Mouse (Mus musculus) spleen, adult 18-20 months (tissue): ENCODE results near the gene Timm8a2.

Source experiments
- DNase-seq, 2 experiments: peaks; one replicate each; pipeline ENCODE4 v3.0.0; 2022; ENCODE audit warnings: mixed read lengths in 2 of 2

Gene Timm8a2

DNA sequence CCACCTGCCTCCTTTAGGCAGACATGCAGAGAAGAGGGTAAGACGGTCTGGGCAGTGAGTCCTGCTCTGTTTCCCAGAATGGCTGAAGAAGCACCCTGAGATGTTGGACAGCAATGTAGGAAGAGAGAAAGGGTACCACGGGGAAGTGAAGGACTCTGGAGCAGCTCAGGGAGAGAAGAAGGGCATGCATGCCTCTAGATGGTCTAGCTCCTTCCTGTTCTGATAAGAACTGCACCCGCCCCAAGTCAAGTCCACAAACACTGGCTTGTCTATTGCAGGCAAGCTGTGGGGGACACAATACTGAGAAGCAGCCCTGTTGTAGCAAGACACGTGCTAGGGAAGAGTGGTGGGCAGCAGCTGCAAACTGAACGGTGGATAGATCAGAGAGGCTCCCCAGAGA lies 22.3 kb upstream of the Timm8a2 start:
- DNase-seq, result peak in 1 of 2 experiments; percentile 44

DNA sequence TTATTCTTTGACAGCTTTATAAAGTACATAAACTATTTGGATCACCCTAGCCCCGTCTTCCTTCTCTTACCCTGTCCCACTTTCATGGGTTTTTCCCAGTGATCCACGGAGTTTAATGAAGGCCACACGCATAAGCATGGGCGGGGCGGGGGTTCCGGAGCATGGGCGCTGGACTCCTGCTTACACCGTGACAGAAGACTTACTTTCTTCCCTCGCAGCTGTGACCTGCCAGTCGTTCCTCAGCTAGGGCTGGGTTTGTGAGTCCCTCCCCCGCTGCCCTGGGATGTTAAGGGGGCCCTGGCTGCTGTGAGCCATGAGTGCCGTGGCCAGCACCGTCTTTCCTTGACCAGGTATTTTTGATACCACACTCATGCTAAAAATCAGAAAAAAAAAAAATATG lies 21.7 kb upstream of the Timm8a2 start:
- peak; percentile 56 to 61 for DNase-seq

DNA sequence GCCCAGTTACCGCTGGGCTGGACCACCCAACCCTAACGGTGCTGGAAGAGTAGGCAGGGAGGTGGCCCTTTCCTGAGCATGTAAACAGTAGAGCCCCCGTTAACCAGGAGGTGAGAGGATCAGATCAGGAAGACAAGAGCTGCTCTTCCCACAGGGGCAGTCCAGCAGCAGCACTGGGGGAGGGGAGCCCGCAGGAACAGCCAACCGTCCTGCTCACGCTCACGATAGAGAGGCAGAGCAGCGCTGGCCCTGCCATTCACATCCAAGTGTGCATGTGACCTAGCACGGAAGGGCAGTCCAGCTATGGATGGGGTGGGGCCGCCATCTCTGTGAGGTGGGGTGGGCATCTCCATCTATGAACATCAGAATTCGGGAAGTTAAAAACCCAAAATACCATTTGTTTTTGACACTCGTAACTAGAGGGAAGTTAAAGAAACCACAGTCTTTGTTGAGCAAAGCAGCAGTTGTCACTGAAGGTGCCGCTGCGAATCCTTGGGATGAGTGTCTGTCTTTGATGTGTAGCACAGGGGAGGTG lies 21.0 kb upstream of the Timm8a2 start:
- peak; percentile 66 to 70 for DNase-seq

GRCm38 (mm10) chr14:122017958-122018357 lies 16.5 kb upstream of the Timm8a2 start:
- DNase-seq, result no peak

DNA sequence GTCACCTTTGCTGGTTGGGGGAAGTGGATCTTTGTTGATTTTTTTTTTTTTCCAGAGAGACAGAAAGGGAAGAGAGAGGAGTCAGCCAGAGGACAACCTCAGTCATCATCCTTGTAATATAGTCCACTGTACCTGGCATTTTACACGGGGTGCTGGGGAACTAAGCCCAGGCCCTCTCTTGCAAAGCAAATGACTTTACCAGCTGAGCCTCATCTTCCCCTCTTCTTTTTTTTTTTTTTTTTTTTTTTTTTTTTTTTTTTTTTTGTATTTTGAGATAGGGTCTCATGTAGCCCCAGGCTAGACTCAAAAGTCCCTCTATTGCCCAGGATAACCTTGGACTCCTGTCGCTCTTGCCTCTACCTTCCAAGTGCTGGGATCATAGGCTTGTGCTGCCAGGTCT lies 15.1 kb upstream of the Timm8a2 start:
- no peak for DNase-seq

DNA sequence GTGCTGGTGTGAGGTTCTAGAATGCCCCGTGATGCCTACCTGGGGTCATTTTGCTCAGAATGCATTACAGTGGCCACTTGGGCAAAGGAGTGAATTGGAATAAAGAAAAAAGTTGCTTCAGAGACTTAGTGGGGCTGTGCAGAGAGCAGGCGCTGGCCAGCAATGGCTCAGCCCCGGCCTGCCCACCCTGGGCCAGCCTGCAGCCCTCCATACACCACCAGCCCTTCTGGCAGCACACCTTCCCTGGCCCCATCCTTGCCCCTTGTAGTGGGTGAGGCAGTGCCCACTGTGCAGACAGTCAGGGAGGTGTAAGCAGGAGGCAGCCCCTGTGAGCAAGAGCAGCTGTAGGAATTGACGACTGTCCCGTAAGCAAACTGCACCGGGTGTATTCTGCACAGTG lies 13.9 kb upstream of the Timm8a2 start:
- no peak for DNase-seq

DNA sequence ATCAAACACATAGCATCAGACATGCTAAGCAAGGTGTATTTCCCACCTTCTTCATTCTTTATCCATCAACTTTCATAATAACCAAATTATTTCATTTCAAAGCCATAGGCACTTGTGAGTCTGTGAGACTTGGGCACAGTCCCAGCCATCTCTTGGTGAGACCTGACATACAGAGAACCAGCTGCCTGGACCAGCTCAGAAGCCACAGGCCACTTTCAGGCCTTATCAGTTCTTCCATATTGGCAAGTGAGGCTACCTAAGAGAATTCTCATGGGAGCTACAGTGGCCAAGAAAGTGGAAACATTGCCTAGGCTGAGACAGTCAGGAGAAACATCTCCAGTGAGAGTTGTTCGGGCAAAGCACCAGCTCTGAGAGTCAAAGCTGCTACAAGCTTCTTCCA lies 11.4 kb upstream of the Timm8a2 start:
- no peak for DNase-seq

GRCm38 (mm10) chr14:122023928-122024327 lies 10.5 kb upstream of the Timm8a2 start:
- DNase-seq, result no peak

DNA sequence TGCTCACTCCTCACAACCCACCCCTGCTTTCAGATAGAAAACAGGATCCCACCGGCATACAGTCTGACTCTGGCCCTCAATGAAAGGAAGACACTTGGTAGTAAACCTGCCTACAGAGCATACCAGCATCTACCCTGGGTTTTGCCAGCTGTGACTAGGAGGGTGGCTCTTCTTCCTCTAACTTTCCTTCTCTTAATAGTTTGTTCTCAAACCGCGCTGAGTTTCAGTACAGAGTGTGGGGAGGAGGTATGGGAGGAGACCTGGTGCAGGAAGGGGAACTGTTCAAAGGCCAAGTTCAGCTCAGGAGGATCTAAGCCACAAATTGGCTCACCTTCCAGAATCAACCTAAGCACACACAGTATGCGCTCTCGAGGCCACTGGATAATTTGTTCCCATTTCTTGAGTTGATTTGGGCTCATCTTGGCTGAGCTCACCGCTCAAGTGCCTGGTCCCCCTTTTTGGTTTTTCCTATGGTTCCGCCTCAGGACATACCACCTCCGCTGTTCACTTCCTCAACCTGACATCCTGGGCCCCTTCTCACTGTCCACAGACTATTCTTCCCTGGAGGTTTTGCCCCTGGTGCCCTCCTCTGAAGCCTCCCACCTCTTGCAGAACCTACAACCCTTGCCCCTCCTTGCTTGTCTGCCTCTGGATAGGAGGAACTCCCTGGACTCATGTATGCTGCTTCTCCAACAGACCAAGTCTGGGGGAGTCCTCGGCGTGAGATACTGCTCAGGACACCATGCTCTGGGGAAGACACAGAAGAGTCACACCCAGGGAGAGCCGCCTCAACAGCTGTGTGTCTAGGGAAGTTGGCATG lies 5.3 kb upstream of the Timm8a2 start:
- DNase-seq, result peak; percentile 50 to 51

- DNase-seq, result peak in 1 of 2 experiments; percentile 37
Observed at GRCm38 (mm10) chr14:122029851-122030250, 4.6 kb upstream of the Timm8a2 start.

DNA sequence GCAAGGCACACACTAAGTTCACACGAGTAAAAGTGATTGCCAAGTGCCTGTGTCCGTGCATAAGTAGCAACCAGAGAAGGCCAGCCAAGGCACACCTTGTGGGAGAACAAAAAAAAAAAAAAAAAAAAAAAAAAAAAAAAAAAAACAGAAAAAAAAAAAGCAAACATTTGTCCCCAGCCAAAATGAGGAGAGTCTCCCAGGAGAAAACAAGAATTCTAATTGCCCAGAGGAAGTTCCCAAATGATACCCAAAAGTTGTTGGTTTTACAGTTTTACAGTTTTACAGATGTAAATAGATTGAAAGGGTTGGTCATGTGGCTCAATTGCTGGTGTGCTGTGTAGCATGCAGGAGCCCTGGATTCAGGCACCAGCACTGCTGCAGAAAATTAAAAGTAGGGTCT lies 2.4 kb upstream of the Timm8a2 start:
- DNase-seq, result no peak

- no peak for DNase-seq
Observed at GRCm38 (mm10) chr14:122035181-122035580, 707 bp downstream of the Timm8a2 start.

DNA sequence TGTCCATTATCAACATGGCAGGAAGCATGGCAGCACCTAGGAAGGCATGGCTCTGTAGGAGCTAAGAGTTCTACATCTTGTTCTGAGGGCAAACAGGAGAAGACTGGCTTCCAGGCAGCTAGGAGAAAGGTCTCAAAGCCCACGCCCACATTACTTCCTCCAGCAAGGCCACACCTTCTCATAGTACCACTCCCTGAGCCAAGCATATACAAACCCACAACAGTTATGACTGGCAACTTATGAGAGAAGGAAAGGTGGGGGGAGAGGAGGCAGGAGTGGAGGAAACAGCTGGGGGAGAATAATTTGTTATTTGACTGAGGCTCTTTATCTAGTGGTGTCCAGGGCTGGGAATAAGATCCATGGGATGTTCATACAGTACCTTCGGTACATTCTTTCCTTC lies 1.4 kb downstream of the Timm8a2 start:
- DNase-seq, result no peak

GRCm38 (mm10) chr14:122038874-122039647 lies 4.6 kb downstream of the Timm8a2 start:
- no peak for DNase-seq

DNA sequence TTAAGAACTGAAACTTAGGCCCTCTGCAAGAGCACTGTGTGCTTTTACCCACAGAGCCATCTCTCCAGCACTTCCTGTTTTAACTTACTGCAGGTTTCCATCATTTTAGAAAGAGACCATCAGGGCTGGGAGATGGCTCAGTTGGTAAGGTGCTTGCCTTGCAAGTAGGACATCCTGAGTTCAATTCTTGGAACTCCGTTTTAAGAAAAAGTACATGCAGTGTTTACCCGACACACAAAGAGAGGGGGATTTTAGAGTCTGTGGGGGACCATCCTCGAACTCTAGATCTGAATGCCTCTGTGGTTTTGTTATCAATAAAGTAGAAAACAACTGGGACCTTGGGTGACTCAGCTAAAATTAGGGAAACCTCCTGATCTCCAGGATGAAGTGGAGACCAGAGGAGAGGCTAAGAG lies 6.9 kb downstream of the Timm8a2 start:
- no peak for DNase-seq

DNA sequence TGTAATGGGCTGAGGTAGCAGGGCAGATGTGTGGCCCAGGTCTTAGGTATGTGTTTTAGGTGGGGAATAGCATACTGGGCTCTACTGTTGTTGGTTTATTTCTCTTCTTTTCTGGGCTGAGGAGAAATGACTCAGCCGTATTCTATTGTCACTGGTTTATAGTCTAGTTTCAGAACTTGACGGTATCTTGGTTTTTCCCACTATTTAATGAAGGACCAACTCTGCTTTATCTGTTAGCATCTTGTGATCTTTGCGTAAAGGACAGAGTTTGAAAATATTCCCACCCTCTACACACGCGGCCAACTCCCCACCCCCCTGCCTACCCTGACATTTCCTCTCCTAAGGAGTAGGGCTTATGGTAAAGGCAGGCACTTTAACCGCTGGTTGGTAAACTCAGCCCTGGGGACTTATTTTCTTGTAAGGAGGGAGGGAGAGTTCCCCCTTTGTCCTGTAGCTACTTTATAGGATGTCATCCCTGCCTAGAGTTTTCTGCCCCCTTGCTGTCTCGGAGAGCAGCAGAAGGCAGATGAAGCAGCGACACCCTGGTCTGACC lies 7.7 kb downstream of the Timm8a2 start:
- DNase-seq, result no peak

DNA sequence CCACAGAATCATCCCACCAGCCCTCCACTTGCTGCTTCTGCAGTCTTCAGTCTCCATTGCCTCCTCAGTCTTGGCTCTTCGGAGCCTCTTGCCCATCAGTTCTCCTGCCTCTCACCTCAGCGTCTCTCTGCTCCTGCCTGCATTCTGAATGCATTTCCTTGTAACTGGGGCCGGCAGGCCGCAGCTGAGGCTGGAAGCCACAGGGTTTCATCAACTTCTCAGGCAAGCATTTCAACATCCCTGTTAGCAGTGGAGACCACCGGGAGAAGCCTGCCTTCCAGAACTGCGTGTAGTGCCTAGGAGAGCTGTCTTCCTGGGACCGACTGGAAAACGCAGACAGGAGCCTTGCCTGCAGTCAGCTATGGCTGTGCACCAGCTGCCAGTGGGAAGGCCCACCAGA lies 13.3 kb downstream of the Timm8a2 start:
- DNase-seq, result no peak

DNA sequence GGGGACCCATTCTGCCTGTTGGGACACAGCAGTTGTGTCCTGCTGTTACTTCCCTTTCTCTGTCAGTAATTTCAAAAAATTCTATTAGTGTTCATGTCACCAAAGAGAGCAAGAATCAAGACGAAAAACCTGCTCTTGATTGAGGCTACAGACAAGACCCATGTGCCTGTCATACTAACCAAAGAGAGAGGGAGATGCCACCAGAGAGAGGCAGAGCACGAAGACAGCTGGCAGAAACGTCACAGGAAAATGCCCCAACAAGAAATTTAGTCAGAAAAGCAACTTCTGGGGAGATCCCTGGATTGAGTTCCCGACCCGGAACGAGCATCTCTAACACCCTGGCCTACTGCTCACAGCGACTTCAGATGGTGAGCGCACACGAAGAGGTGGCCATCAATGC lies 14.3 kb downstream of the Timm8a2 start:
- DNase-seq, result no peak

DNA sequence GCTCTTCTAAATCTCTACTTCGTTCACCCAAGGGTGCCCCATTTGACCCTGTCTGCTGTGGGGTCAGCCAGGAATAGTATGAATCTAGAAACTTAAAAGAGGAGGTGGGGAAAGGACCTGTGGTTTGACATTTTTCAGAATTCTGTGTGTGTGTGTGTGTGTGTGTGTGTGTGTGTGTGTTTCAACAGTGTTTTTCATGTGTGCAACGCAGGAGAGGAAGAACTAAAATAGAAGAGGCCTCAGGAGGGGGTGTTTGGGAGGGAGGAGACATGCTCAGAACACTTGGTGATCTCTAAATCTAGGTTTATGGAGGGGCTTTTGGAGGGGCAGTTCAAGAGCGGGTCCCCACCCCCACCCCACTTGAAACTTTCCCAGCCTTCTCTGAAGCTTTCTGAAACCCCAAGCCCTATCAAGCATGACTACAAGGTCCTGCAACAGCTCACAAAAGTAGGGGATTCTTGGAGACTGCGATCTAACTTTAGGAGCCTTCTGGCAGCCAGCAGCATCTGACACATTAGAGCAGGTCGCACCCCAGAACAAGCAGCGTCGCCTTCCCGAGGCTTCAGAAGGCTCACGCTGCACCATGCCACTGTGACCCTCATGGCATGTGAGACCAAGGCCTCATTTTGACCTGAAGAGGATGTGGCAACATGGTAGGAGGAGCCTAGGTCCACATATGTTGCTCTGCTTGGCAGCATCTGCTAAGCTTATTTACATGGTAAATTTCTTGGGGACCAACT lies 18.6 kb downstream of the Timm8a2 start:
- DNase-seq, result peak in 1 of 2 experiments; percentile 52

DNA sequence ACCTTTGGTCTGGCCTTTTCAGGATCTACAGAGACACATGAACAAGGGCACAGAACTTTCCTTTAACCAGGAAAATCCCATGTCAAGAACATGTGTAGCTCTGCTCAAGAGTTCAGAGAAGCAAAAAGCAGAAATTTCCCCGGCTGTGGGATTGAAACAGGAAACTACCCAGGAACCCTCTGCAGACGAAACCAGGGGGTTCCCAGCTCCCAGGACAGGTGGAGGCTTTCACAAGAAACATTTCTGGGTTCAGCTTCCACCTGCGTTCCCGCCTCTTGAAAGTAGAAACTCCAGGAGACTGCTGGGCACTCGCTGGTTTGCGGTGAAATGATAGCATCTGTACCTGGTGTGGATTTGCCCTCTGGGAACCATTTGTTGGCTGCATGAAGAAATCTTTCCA lies 22.4 kb downstream of the Timm8a2 start:
- DNase-seq, result no peak

GRCm38 (mm10) chr14:122057941-122058346 lies 23.5 kb downstream of the Timm8a2 start:
- DNase-seq, result no peak

GRCm38 (mm10) chr14:122060642-122061041 lies 26.2 kb downstream of the Timm8a2 start:
- peak; percentile 82 to 90 for DNase-seq

DNA sequence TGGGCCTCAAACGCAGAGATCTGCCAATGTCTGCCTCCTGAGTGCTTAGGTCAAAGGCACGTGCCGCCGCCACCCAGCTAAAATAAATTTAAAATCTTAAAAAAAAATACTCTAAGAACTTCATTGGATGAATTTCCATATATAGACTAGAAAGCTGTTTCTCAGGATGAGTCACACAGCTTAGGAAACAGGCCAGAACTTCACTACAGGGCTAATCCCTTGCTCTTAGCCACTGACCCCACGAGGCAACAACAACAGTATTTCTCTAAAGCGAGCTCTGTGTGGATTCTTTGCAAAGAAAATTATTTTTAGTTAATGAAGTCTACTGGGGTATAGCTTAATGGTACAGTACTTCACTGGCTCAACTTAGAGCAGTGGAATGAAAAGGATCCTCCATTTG lies 26.9 kb downstream of the Timm8a2 start:
- DNase-seq, result no peak
